Mouse (Mus musculus) lung, postnatal 0 days (tissue): ENCODE measurements around the gene Ppp1r13l. TPM values are rescaled to one million over a fixed set of nuclear protein-coding genes. Genes with fewer than 3 reads are reported as not detected.

Experiments used
- ATAC-seq: fragments of 200-750 bp; cut with Nextera tagmentation; 2 replicates; pipeline ENCODE4 v1.8.0; 2017; ENCODE audit warnings: moderate library complexity
- DNase-seq: peaks from one replicate; pipeline ENCODE4 v3.0.0-alpha.2; 2016; ENCODE audit warnings: low spot score
- H3K27ac ChIP-seq: fragments of 300-500 bp; sonication (generic); 2 replicates; pipeline ENCODE4 v1.5.1; 2014; ENCODE audit warnings: antibody characterized with exemption, mild to moderate bottlenecking, low read length, mixed read lengths
- H3K27me3 ChIP-seq: fragments of 300-500 bp; sonication (generic); replicated peaks from 2 replicates; pipeline ENCODE4 v1.6.1; 2014; ENCODE audit warnings: low read length, mixed read lengths; ENCODE audit not compliant: insufficient read depth
- H3K36me3 ChIP-seq: fragments of 300-500 bp; sonication (generic); 2 replicates; pipeline ENCODE4 v1.6.1; 2014; ENCODE audit warnings: low read length, mixed read lengths; ENCODE audit not compliant: insufficient read depth
- H3K4me1 ChIP-seq: fragments of 300-500 bp; sonication (generic); 2 replicates; pipeline ENCODE4 v1.6.1; 2014; ENCODE audit warnings: antibody characterized with exemption, low read depth, low read length, mixed read lengths; ENCODE audit not compliant: insufficient read depth
- H3K4me2 ChIP-seq: fragments of 300-500 bp; sonication (generic); replicated peaks from 2 replicates; pipeline ENCODE4 v1.6.1; 2014; ENCODE audit warnings: low read depth, mild to moderate bottlenecking, low read length, moderate library complexity, mixed read lengths
- H3K4me3 ChIP-seq: fragments of 300-500 bp; sonication (generic); 2 replicates; pipeline ENCODE4 v1.5.1; 2014; ENCODE audit warnings: low read depth, low read length
- H3K9ac ChIP-seq: fragments of 300-500 bp; sonication (generic); replicated peaks from 2 replicates; pipeline ENCODE4 v1.6.1; 2014; ENCODE audit warnings: low read depth, mild to moderate bottlenecking
- H3K9me3 ChIP-seq: fragments of 300-500 bp; sonication (generic); 2 replicates; pipeline ENCODE4 v1.6.1; 2016; ENCODE audit warnings: low read length, mixed read lengths
- CTCF ChIP-seq: IDR thresholded peaks from 2 replicates; pipeline ENCODE4 v1.5.1; 2016; ENCODE audit warnings: antibody characterized with exemption, mild to moderate bottlenecking
- EP300 ChIP-seq: IDR thresholded peaks from 2 replicates; pipeline ENCODE4 v1.6.1; 2016; ENCODE audit warnings: antibody characterized with exemption, mild to moderate bottlenecking, control low read depth
- WGBS: fragments of 180-500 bp; shearing (Covaris S2); extraction: QIAGEN DNeasy Blood & Tissue Kit; methylation state at CpG from one replicate; pipeline ENCODE4 v1.1.7; 2014; 5-methylcytosine and 5-hydroxymethylcytosine counted together
- polyA plus RNA-seq: library from polyadenylated mRNA; unstranded; fragments of >200 nt; fragmentation: Nextera tagmentation; extraction: Ambion mirVana; gene quantifications from 2 replicates; pipeline ENCODE4 v1.2.1, GENCODE M21; 2015

The Ppp1r13l gene
- polyA plus RNA-seq, 1 experiment from 2014 or later = 4.1 TPM

GRCm38 (mm10) chr7:19381377-19382165 lies 22.0 kb downstream of the Ppp1r13l start, which contains the start of gene Ercc2:
Gene Ercc2, plus strand, starts transcription at chr7:19382010.
- H3K27me3 ChIP-seq = no peaks in the 10 kb centered on the region
- no peak within 1 kb of the TSS for H3K27ac ChIP-seq
- TF ChIP-seq CTCF = no peak
- no peak for TF ChIP-seq EP300
- peak within 1 kb of the TSS; percentile 75 for H3K4me3 ChIP-seq
- peak within 1 kb of the TSS; percentile 73 for H3K9ac ChIP-seq
- H3K36me3 ChIP-seq = peaks cover 4% of the 10 kb centered on the region
- DNase-seq (peak; percentile 99), ATAC-seq (peak; percentile 97)
- peak within 1 kb of the TSS; percentile 88 for H3K4me2 ChIP-seq
- WGBS = 6% methylated on average over 44 of the region's 48 CpGs
- no peaks in the 10 kb centered on the region for H3K9me3 ChIP-seq
- 0 out of 2 replicates have a peak, but pooled peaks cover 3% of the 10 kb centered on the region for H3K4me1 ChIP-seq

- Histone ChIP-seq H3K36me3 (peaks cover 9% of the 10 kb centered on the region), H3K9ac (peak overlapping the region; percentile 73), H3K27me3 (no peaks in the 10 kb centered on the region), H3K9me3 (no peaks in the 10 kb centered on the region), H3K27ac (no peak overlapping the region), H3K4me1 (0 out of 2 replicates have a peak, but pooled peaks cover 3% of the 10 kb centered on the region), H3K4me2 (peak overlapping the region; percentile 88), H3K4me3 (peak overlapping the region; percentile 75)
- ATAC-seq (peak; percentile 66), DNase-seq (peak; percentile 55)
- no peak; the same call in 1 of the 2 replicates for TF ChIP-seq CTCF
- TF ChIP-seq EP300 = no peak
- WGBS = 0% methylated on average over 30 of the region's 37 CpGs
Observed at GRCm38 (mm10) chr7:19382166-19382541, 22.6 kb downstream of the Ppp1r13l start.

GRCm38 (mm10) chr7:19383708-19384107 lies 24.2 kb downstream of the Ppp1r13l start:
- H3K9ac ChIP-seq = no peak overlapping the region
- peaks cover 12% of the 10 kb centered on the region for H3K36me3 ChIP-seq
- 0 out of 2 replicates have a peak, but pooled peaks cover 3% of the 10 kb centered on the region for H3K4me1 ChIP-seq
- WGBS = 82% methylated on average over 9 of the region's 9 CpGs
- DNase-seq (no peak), ATAC-seq (no peak)
- H3K27me3 ChIP-seq = no peaks in the 10 kb centered on the region
- no peaks in the 10 kb centered on the region for H3K9me3 ChIP-seq
- H3K27ac ChIP-seq = no peak overlapping the region
- H3K4me2 ChIP-seq = no peak overlapping the region
- TF ChIP-seq CTCF (no peak), EP300 (no peak)
- H3K4me3 ChIP-seq = no peak overlapping the region

GRCm38 (mm10) chr7:19388699-19389413 lies 29.3 kb downstream of the Ppp1r13l start:
- no peak overlapping the region for H3K9ac ChIP-seq
- H3K36me3 ChIP-seq = peaks cover 20% of the 10 kb centered on the region
- H3K27me3 ChIP-seq = no peaks in the 10 kb centered on the region
- no peak overlapping the region for H3K27ac ChIP-seq
- no peak overlapping the region for H3K4me2 ChIP-seq
- no peaks in the 10 kb centered on the region for H3K9me3 ChIP-seq
- H3K4me1 ChIP-seq = no peaks in the 10 kb centered on the region
- no peak overlapping the region for H3K4me3 ChIP-seq
- ATAC-seq (no peak), DNase-seq (no peak)
- WGBS = 86% methylated on average over 9 of the region's 10 CpGs
- no peak for TF ChIP-seq CTCF
- no peak for TF ChIP-seq EP300

GRCm38 (mm10) chr7:19394484-19394883 lies 34.9 kb downstream of the Ppp1r13l start:
- 53% methylated on average over 8 of the region's 8 CpGs for WGBS
- Histone ChIP-seq H3K4me3 (no peak overlapping the region), H3K4me1 (no peaks in the 10 kb centered on the region), H3K27ac (no peak overlapping the region), H3K9ac (no peak overlapping the region), H3K27me3 (no peaks in the 10 kb centered on the region), H3K9me3 (no peaks in the 10 kb centered on the region), H3K4me2 (no peak overlapping the region), H3K36me3 (0 out of 2 replicates have a peak, but pooled peaks cover 8% of the 10 kb centered on the region)
- peak; percentile 39 for ATAC-seq
- peak; percentile 30 for DNase-seq
- TF ChIP-seq CTCF (no peak), EP300 (no peak)
